Mouse (Mus musculus) myocyte (in vitro differentiated cells): ENCODE measurements around the gene Cacnb2.

Source experiments
- E2F4 ChIP-seq: IDR thresholded peaks from one replicate; pipeline ENCODE4 v1.6.1; 2011; ENCODE audit warnings: mild to moderate bottlenecking, control low read depth, moderate library complexity; ENCODE audit not compliant: insufficient read depth
- MAX ChIP-seq: IDR thresholded peaks from one replicate; pipeline ENCODE4 v1.6.1; 2011; ENCODE audit warnings: low read depth, mild to moderate bottlenecking, control low read depth
- MYOD1 ChIP-seq, 3 experiments: IDR thresholded peaks; one replicate each; pipeline ENCODE4 v1.6.1; 2011; ENCODE audit warnings: control low read depth in 2 of 3, low read depth in 2 of 3, mild to moderate bottlenecking in 2 of 3, moderate library complexity in 1 of 3; ENCODE audit not compliant: insufficient read length in 2 of 3, control insufficient read depth in 1 of 3
- MYOG ChIP-seq, 3 experiments: IDR thresholded peaks; one replicate each; pipeline ENCODE4 v1.6.1; 2011; ENCODE audit warnings: control low read depth in 2 of 3, low read depth in 2 of 3, mild to moderate bottlenecking in 2 of 3; ENCODE audit not compliant: insufficient read length in 2 of 3, control insufficient read depth in 1 of 3, insufficient read depth in 1 of 3
- POLR2A ChIP-seq: IDR thresholded peaks from one replicate; pipeline ENCODE4 v1.6.1; 2011; ENCODE audit warnings: low read depth, mild to moderate bottlenecking, control low read depth, moderate library complexity; ENCODE audit not compliant: insufficient read length
- SRF ChIP-seq: IDR thresholded peaks from one replicate; pipeline ENCODE4 v1.6.1; 2011; ENCODE audit warnings: low read depth; ENCODE audit not compliant: control insufficient read depth, insufficient read length
- TCF12 ChIP-seq: IDR thresholded peaks from one replicate; pipeline ENCODE4 v1.6.1; 2011; ENCODE audit warnings: mild to moderate bottlenecking, control low read depth; ENCODE audit not compliant: poor library complexity, insufficient read depth, severe bottlenecking
- TCF3 ChIP-seq: IDR thresholded peaks from one replicate; pipeline ENCODE4 v1.6.1; 2011; ENCODE audit warnings: low read depth, control low read depth; ENCODE audit not compliant: insufficient read length
- USF1 ChIP-seq: IDR thresholded peaks from one replicate; pipeline ENCODE4 v1.6.1; 2011; ENCODE audit warnings: low read depth, mild to moderate bottlenecking, control low read depth, moderate library complexity

GRCm38 (mm10) chr2:14814977-14815376 lies 212.1 kb downstream of the Cacnb2 start:
- TF ChIP-seq E2F4, result no peak
- TF ChIP-seq MYOD1 (IDR thresholded peaks at IDR 0.05; ENCODE audit: control insufficient read depth in 1 of 3, insufficient read length in 2 of 3, low read depth in 2 of 3), result no peak
- no peak for TF ChIP-seq POLR2A
- TF ChIP-seq MYOG (IDR thresholded peaks at IDR 0.05; ENCODE audit: control insufficient read depth in 1 of 3, insufficient read depth in 1 of 3, insufficient read length in 2 of 3, low read depth in 2 of 3), result no peak
- TF ChIP-seq SRF, result no peak
- no peak for TF ChIP-seq TCF3
- TF ChIP-seq USF1, result no peak
- TF ChIP-seq TCF12, result no peak
- no peak for TF ChIP-seq MAX
